Mouse (Mus musculus) lung, adult 2 months (tissue): ENCODE data around the gene Klhl29.

Source experiments
- CTCF ChIP-seq: fragments of 200-500 bp; IDR thresholded peaks from 2 replicates; pipeline ENCODE4 v1.5.1; 2011; ENCODE audit warnings: mild to moderate bottlenecking, low read length, control low read depth; ENCODE audit not compliant: insufficient read depth
- POLR2A ChIP-seq: fragments of 200-500 bp; IDR thresholded peaks from 2 replicates; pipeline ENCODE4 v1.6.1; 2011; ENCODE audit warnings: low read depth, mild to moderate bottlenecking, control low read depth, low read length, borderline replicate concordance; ENCODE audit errors: extremely low read depth

- TF ChIP-seq POLR2A (no peak), CTCF (no peak)
These were observed 100.0 kb downstream of the Klhl29 start for GRCm38 (mm10) chr12:5275507-5275936.
